Mouse (Mus musculus): Measurements from ENCODE around the gene Pola2.

Gene Pola2

DNA sequence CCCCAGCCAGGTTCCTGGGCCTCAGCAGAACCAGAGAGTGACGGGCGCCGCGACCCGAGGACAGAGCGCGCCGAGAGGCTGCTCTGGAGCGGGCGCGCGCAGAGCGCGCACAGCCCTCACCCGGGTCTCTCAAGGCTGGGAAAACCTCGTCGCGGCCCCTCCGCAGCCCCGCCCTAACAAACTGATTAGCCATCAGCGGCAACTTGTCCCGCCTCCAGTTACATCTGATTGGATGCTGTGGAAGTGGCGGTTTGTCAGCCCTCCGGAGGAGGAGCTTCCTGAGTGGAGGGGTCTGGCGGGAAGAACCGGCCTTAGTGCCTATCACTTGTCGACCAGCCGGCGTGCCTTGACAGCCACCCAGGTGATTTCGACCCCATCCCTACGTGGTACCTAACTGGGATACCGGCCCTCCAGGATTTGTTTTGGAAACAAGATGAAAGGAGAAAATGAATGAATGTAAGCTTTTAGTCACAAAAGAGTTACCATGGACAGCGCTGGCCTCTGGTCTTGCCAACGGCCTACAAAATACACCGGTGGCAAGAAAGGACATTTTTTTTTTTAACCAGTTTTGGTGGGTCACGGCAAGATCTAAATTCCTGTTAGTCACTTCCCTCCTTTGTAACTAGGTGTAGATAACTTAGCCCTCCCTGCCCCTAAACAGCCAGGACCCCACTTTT lies 69.9 kb downstream of the Pola2 start, which contains the start of gene Tigd3:
Gene Tigd3 (minus strand): TSS at position 148 of the 677 bp plus-strand sequence.
- DNase-seq (ENCODE audit: low spot score) = peak; percentile 92

GRCm38 (mm10) chr19:5893282-5894001 lies 70.6 kb downstream of the Pola2 start:
- no peak for DNase-seq (ENCODE audit: low spot score)

- no peak for DNase-seq (ENCODE audit: low spot score)
Observed at GRCm38 (mm10) chr19:5892735-5893134, 71.3 kb downstream of the Pola2 start.

GRCm38 (mm10) chr19:5892262-5892661 lies 71.7 kb downstream of the Pola2 start:
- DNase-seq (ENCODE audit: low spot score) = no peak

- no peak for DNase-seq (ENCODE audit: low spot score)
Observed at GRCm38 (mm10) chr19:5891521-5892258, 72.3 kb downstream of the Pola2 start.

Data from ovary, adult 18-20 months (tissue).